Mouse (Mus musculus): Measurements from ENCODE around the gene Psg27. TPM values are rescaled to one million over a fixed set of nuclear protein-coding genes. Genes with fewer than 3 reads are reported as not detected.

Gene Psg27
- polyA plus RNA-seq, 1 experiment from 2014 or later: not detected

- Histone ChIP-seq H3K27me3 (replicated peaks; ENCODE audit: control insufficient read depth, insufficient read depth, low read length) (no peaks in the 10 kb centered on the region), H3K27ac (ENCODE audit: low read depth, low read length) (no peak overlapping the region), H3K9me3 (ENCODE audit: control insufficient read depth) (no peaks in the 10 kb centered on the region), H3K4me1 (replicated peaks; ENCODE audit: control insufficient read depth, insufficient read depth, low read length) (no peaks in the 10 kb centered on the region), H3K4me2 (replicated peaks; ENCODE audit: low read depth) (no peak overlapping the region), H3K9ac (ENCODE audit: low read depth, low read length) (no peak overlapping the region), H3K36me3 (ENCODE audit: control insufficient read depth, insufficient read depth) (no peaks in the 10 kb centered on the region), H3K4me3 (ENCODE audit: low read depth, low read length) (no peak overlapping the region)
- WGBS: 26% methylated on average over 9 of the region's 9 CpGs
- peak; percentile 82 for TF ChIP-seq CTCF (IDR thresholded peaks at IDR 0.05; ENCODE audit: low read depth)
- ATAC-seq: peak; percentile 67
These were observed 55.6 kb downstream of the Psg27 start for GRCm38 (mm10) chr7:18511479-18511878.

Other genes starting within 250 kb of the Psg27 start
- 0.23 and 0.24 TPM in 2 replicates for gene Psg18, start 212.3 kb downstream of the Psg27 start, polyA plus RNA-seq (2015; fragmentation: Nextera tagmentation; extraction: Ambion mirVana)
- gene Psg28, start 135.3 kb downstream of the Psg27 start, polyA plus RNA-seq (2015; fragmentation: Nextera tagmentation; extraction: Ambion mirVana): not detected in 2 replicates
- gene Psg26, start 83.1 kb downstream of the Psg27 start, polyA plus RNA-seq (2015; fragmentation: Nextera tagmentation; extraction: Ambion mirVana): not detected in 2 replicates
- gene Psg25, start 35.0 kb downstream of the Psg27 start, polyA plus RNA-seq (2015; fragmentation: Nextera tagmentation; extraction: Ambion mirVana): 0.04 TPM in 1 of 2 replicates, not detected in the other
- gene Psg23, start 49.2 kb upstream of the Psg27 start, polyA plus RNA-seq (2015; fragmentation: Nextera tagmentation; extraction: Ambion mirVana): not detected in 2 replicates
- not detected in 2 replicates for gene Psg21, start 89.4 kb upstream of the Psg27 start, polyA plus RNA-seq (2015; fragmentation: Nextera tagmentation; extraction: Ambion mirVana)
- not detected in 2 replicates for gene Psg20, start 118.9 kb upstream of the Psg27 start, polyA plus RNA-seq (2015; fragmentation: Nextera tagmentation; extraction: Ambion mirVana)
- not detected in 2 replicates for gene Psg22, start 150.8 kb upstream of the Psg27 start, polyA plus RNA-seq (2015; fragmentation: Nextera tagmentation; extraction: Ambion mirVana)
- gene Psg19, start 231.2 kb upstream of the Psg27 start, polyA plus RNA-seq (2015; fragmentation: Nextera tagmentation; extraction: Ambion mirVana): not detected in 2 replicates

Data from intestine, postnatal 0 days (tissue).